Comparison of ENCODE assay signal across 21 mouse cellular contexts in genomic region chr14:73371577-73371976, GRCm38 (mm10). TPM values are rescaled to one million over a fixed set of nuclear protein-coding genes. Genes with fewer than 3 reads are reported as not detected.
A peak's percentile ranks its signal among the peaks of the same experiment; 100 is the strongest.
DNase-seq lines count a peak whose midpoint lies in the region; ATAC-seq and TF ChIP-seq lines count a peak whose summit lies in the region.
"Had no signal": no experiment of that assay in that cellular context is flagged by ENCODE, and none has a peak within 500 bp of the region (broad histone marks: within the 10 kb centered on the region; RNA-seq: fewer than 3 reads in every experiment).

No protein-coding gene starts in this region.

- no peak for ATAC-seq in kidney, embryonic 16.5 days (ENCODE audit: low FRiP score, low TSS enrichment)
- ATAC-seq in erythroid progenitor cell, adult 5-6 weeks (replicated peaks; ENCODE audit: low FRiP score, poor library complexity, severe bottlenecking) = peak; percentile 43; the same call in 1 of the 2 replicates
- ATAC-seq: CD4-positive, CD25-positive, alpha-beta regulatory T cell, adult 4 months; forebrain, embryonic 14.5 days had no signal

- intact Hi-C loops in heart, adult 2 months (cut with DNase I) = no loop called here
- intact Hi-C loops in heart, postnatal 10 days (cut with DNase I) = no loop called here

- TF ChIP-seq EP300 in heart, adult 2 months (IDR thresholded peaks at IDR 0.05; ENCODE audit: insufficient read depth, low read depth, low read length) = no peak
- TF ChIP-seq EP300 in MEL (IDR thresholded peaks at IDR 0.05; ENCODE audit: low read depth in 1 of 2, low read length in 2 of 2) = no peak

- 81% methylated on average over 4 of the region's 4 CpGs for WGBS in heart, adult 2 months
- WGBS in kidney, embryonic 16.5 days = 94% methylated on average over 4 of the region's 4 CpGs

- no peak for DNase-seq in heart, adult 2 months
- no peak for DNase-seq in heart, postnatal 10 days
- DNase-seq in kidney, postnatal 10 days = no peak
- DNase-seq in MEL (ENCODE audit: low read depth, low spot score) = peak; percentile 27
- no peak for DNase-seq in cerebellum, adult 18-20 months
- DNase-seq in right cerebral cortex, postnatal 36 days (ENCODE audit: low spot score in 2 of 2) = no peak
- DNase-seq: adrenal gland, postnatal 25 days; cerebellum, postnatal 10 days; heart, postnatal 14 days; lung, adult 2 months; lung, postnatal 14 days; thymus, postnatal 36 days had no signal

- H3K4me2 ChIP-seq in kidney, embryonic 16.5 days (replicated peaks; ENCODE audit: low read depth, low read length) = no peak overlapping the region
- H3K4me2 ChIP-seq: heart, embryonic 11.5 days; hindbrain, embryonic 12.5 days; limb, embryonic 13.5 days; midbrain, embryonic 11.5 days; neural tube, embryonic 15.5 days had no signal

- peak overlapping the region; percentile 6 for H3K27ac ChIP-seq in heart, adult 2 months
- H3K27ac ChIP-seq in kidney, embryonic 16.5 days (ENCODE audit: low read length) = peak overlapping the region; percentile 19; the same call in 1 of the 2 replicates
- H3K27ac ChIP-seq in MEL (ENCODE audit: control insufficient read depth, low read depth, low read length) = peak overlapping the region; percentile 50; the same call in 1 of the 2 replicates
- H3K27ac ChIP-seq: hindbrain, embryonic 12.5 days; neural tube, embryonic 15.5 days had no signal

- H3K79me2 ChIP-seq in heart, adult 2 months (replicated peaks; ENCODE audit: control insufficient read depth, insufficient read depth, low read length) = peaks cover 4% of the 10 kb centered on the region
- 0 out of 2 replicates have a peak, but pooled peaks cover 2% of the 10 kb centered on the region for H3K79me2 ChIP-seq in MEL (ENCODE audit: control insufficient read depth, insufficient read depth, low read length, poor library complexity)

- H3K27me3 ChIP-seq in heart, adult 2 months (ENCODE audit: control insufficient read depth, insufficient read depth, low read length) = no peaks in the 10 kb centered on the region
- H3K27me3 ChIP-seq in kidney, embryonic 16.5 days (ENCODE audit: insufficient read depth, low read length) = no peaks in the 10 kb centered on the region
- no peaks in the 10 kb centered on the region for H3K27me3 ChIP-seq in MEL (ENCODE audit: control insufficient read depth in 1 of 2, insufficient read depth in 2 of 2, low read length in 2 of 2)
- H3K27me3 ChIP-seq: hindbrain, embryonic 12.5 days; limb, embryonic 13.5 days; neural tube, embryonic 15.5 days had no signal

- no peaks in the 10 kb centered on the region for H3K9me3 ChIP-seq in kidney, embryonic 16.5 days (ENCODE audit: low read length)
- no peaks in the 10 kb centered on the region for H3K9me3 ChIP-seq in MEL (replicated peaks; ENCODE audit: insufficient read depth, low read length)
- H3K9me3 ChIP-seq: hindbrain, embryonic 12.5 days; limb, embryonic 13.5 days; neural tube, embryonic 15.5 days had no signal

- peaks cover 66% of the 10 kb centered on the region for H3K36me3 ChIP-seq in heart, adult 2 months (ENCODE audit: control insufficient read depth, insufficient read depth, low read length)
- peaks cover 20% of the 10 kb centered on the region for H3K36me3 ChIP-seq in kidney, embryonic 16.5 days (ENCODE audit: insufficient read depth, low read length)
- H3K36me3 ChIP-seq in MEL (ENCODE audit: control insufficient read depth in 1 of 2, insufficient read depth in 2 of 2, low read length in 2 of 2) = peaks cover 2 to 20% of the 10 kb centered on the region in 2 experiments; a peak in 2 of 4 replicates

- no peak overlapping the region for H3K4me3 ChIP-seq in heart, adult 2 months
- no peak overlapping the region for H3K4me3 ChIP-seq in kidney, embryonic 16.5 days (ENCODE audit: low read length)
- H3K4me3 ChIP-seq in MEL (ENCODE audit: control insufficient read depth in 1 of 2, insufficient read depth in 1 of 2, low read depth in 2 of 2, low read length in 2 of 2) = no peak overlapping the region
- H3K4me3 ChIP-seq: hindbrain, embryonic 12.5 days; limb, embryonic 13.5 days; neural tube, embryonic 15.5 days had no signal

- no peak for TF ChIP-seq POLR2A in heart, adult 2 months (IDR thresholded peaks at IDR 0.05; ENCODE audit: insufficient read depth, low read depth, low read length)
- TF ChIP-seq POLR2A in MEL (IDR thresholded peaks at IDR 0.05; ENCODE audit: control insufficient read depth in 1 of 2, insufficient read depth in 1 of 2, low read depth in 1 of 2, low read length in 2 of 2, poor library complexity in 1 of 2) = no peak

- no peak for TF ChIP-seq RAD21 in MEL (IDR thresholded peaks at IDR 0.05; ENCODE audit: low read depth, low read length)

- H3K4me1 ChIP-seq in heart, adult 2 months (ENCODE audit: control insufficient read depth, insufficient read depth, low read length) = peaks cover 31% of the 10 kb centered on the region
- peaks cover 47% of the 10 kb centered on the region for H3K4me1 ChIP-seq in kidney, embryonic 16.5 days (ENCODE audit: insufficient read depth, low read length)
- peaks cover 17 to 25% of the 10 kb centered on the region in 2 experiments for H3K4me1 ChIP-seq in MEL (ENCODE audit: control insufficient read depth in 1 of 2, insufficient read depth in 2 of 2, low read length in 2 of 2)

- TF ChIP-seq CTCF in heart, adult 2 months (IDR thresholded peaks at IDR 0.05) = no peak
- no peak for TF ChIP-seq CTCF in MEL (IDR thresholded peaks at IDR 0.05 in 2 of 3, conservative IDR thresholded peaks at IDR 0.05 in 1 of 3; ENCODE audit: control insufficient read depth in 1 of 3, insufficient read depth in 1 of 3, low read depth in 2 of 3, low read length in 3 of 3, poor library complexity in 1 of 3, severe bottlenecking in 1 of 3)

- no peak overlapping the region for H3K9ac ChIP-seq in heart, adult 2 months (ENCODE audit: low read depth, low read length)
- no peak overlapping the region for H3K9ac ChIP-seq in kidney, embryonic 16.5 days (replicated peaks; ENCODE audit: low read length)
- no peak overlapping the region for H3K9ac ChIP-seq in MEL (ENCODE audit: control insufficient read depth, low read depth, low read length, poor library complexity, severe bottlenecking)
- H3K9ac ChIP-seq: hindbrain, embryonic 12.5 days; limb, embryonic 13.5 days; neural tube, embryonic 15.5 days had no signal

TF ChIP-seq in MEL, 35 proteins besides CTCF, POLR2A, EP300 and RAD21:
- TF ChIP-seq GABPA (IDR thresholded peaks at IDR 0.05; ENCODE audit: low read depth, low read length) (no peak), E2F4 (IDR thresholded peaks at IDR 0.05; ENCODE audit: borderline replicate concordance, low read depth, low read length) (no peak), USF1 (IDR thresholded peaks at IDR 0.05; ENCODE audit: low read depth, low read length) (no peak), SIN3A (IDR thresholded peaks at IDR 0.05; ENCODE audit: low read length) (no peak), TAL1 (IDR thresholded peaks at IDR 0.05; ENCODE audit: low read length) (no peak), MYC (IDR thresholded peaks at IDR 0.05; ENCODE audit: low read depth, low read length) (no peak), ELF1 (IDR thresholded peaks at IDR 0.05; ENCODE audit: low read depth, low read length) (no peak), NRF1 (IDR thresholded peaks at IDR 0.05; ENCODE audit: insufficient read depth, low read depth, low read length, poor library complexity, severe bottlenecking) (no peak), ZNF384 (IDR thresholded peaks at IDR 0.05; ENCODE audit: low read depth, low read length) (no peak), GATA1 (IDR thresholded peaks at IDR 0.05; ENCODE audit: low read depth, low read length) (no peak)
TF ChIP-seq in MEL: peak in this region for 0.

RNA-seq across cellular contexts. Expression of gene Itm2b, which starts 13.5 kb away (rescaled TPM):
- total RNA-seq in heart, adult 2 months (2021) = 100 to 1,000 TPM; 724 to 814 TPM
- polyA plus RNA-seq in heart, adult 2 months (2012; rRNA removed) = 771 and 1,125 TPM in 2 replicates
- 100 to 1,000 TPM; 625 to 643 TPM for total RNA-seq in heart, postnatal 10 days (2021)
- 1,091 and 1,137 TPM in 2 replicates for polyA plus RNA-seq in kidney, embryonic 16.5 days (2015; fragmentation: Nextera tagmentation; extraction: Ambion mirVana)
- total RNA-seq in MEL (2012; rRNA removed) = 54.0 and 56.3 TPM in 2 replicates
- polyA plus RNA-seq in MEL (2012; ENCODE audit: insufficient read depth in 1 of 2, insufficient read length in 2 of 2, low read depth in 1 of 2, low replicate concordance in 2 of 2, missing spikeins in 1 of 2) = 100 to 1,000 TPM; 101 to 312 TPM
- total RNA-seq in erythroid progenitor cell, adult 5-6 weeks (2015; ENCODE audit: low replicate concordance) = 559 and 848 TPM in 2 replicates
- 487 and 545 TPM in 2 replicates for total RNA-seq in erythroid progenitor cell, adult 5-6 weeks (2017; ENCODE audit: low replicate concordance)

RNA-seq across cellular contexts. Expression of gene Rb1, which starts 46.0 kb away (rescaled TPM):
- total RNA-seq in heart, adult 2 months (2021) = 10 to 100 TPM; 18.2 to 19.2 TPM
- polyA plus RNA-seq in heart, adult 2 months (2012; rRNA removed) = 5.1 and 9.6 TPM in 2 replicates
- 10 to 100 TPM; 20.0 to 20.8 TPM for total RNA-seq in heart, postnatal 10 days (2021)
- polyA plus RNA-seq in kidney, embryonic 16.5 days (2015; fragmentation: Nextera tagmentation; extraction: Ambion mirVana) = 25.4 and 28.1 TPM in 2 replicates
- 6.3 and 7.8 TPM in 2 replicates for total RNA-seq in MEL (2012; rRNA removed)
- 10 to 100 TPM in 1 of 2 experiments, not detected in 1; 13.2 TPM for polyA plus RNA-seq in MEL (2012; ENCODE audit: insufficient read depth in 1 of 2, insufficient read length in 2 of 2, low read depth in 1 of 2, low replicate concordance in 2 of 2, missing spikeins in 1 of 2)
- total RNA-seq in erythroid progenitor cell, adult 5-6 weeks (2015; ENCODE audit: low replicate concordance) = 466 and 515 TPM in 2 replicates
- total RNA-seq in erythroid progenitor cell, adult 5-6 weeks (2017; ENCODE audit: low replicate concordance) = 345 and 529 TPM in 2 replicates

Comparison
In these comparisons a context has a peak if more than half of its experiments do, and no peak if none do; other contexts are left out.
1. RNA of gene Rb1, which starts 46.0 kb away (total RNA-seq): 345 to 529 TPM in erythroid progenitor cell, adult 5-6 weeks; 20.0 to 20.8 TPM in heart, postnatal 10 days, 18.2 to 19.2 TPM in heart, adult 2 months and 6.3 to 7.8 TPM in MEL; every median in the first group is over 10 times any median in the second.
2. Peak in every context shown above with its lines, with median percentiles within 50 percentile points of each other: H3K27ac ChIP-seq.